Mouse (Mus musculus): Measurements from ENCODE around the gene Agpat4.

The Agpat4 gene

DNA sequence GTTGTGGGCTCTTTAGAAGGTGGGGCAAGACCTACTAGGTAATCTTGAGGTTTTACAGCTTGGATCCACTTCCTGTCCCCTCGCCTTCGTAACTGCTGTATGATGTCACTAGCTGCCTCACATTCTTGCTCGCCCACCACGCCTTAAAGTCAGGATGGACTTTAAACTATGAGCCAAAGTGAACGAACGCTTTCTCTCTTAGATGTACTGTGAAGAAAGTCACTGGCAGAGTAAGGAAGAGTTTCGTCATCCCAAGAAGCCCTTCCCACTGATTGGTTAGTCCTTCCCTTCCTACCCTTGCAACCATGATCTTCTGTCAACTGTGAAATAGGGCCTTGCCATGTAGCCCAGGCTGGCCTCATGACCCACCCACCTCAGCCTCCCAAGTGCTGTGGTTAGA, 112.6 kb downstream of the Agpat4 start:
- no peak for DNase-seq

DNA sequence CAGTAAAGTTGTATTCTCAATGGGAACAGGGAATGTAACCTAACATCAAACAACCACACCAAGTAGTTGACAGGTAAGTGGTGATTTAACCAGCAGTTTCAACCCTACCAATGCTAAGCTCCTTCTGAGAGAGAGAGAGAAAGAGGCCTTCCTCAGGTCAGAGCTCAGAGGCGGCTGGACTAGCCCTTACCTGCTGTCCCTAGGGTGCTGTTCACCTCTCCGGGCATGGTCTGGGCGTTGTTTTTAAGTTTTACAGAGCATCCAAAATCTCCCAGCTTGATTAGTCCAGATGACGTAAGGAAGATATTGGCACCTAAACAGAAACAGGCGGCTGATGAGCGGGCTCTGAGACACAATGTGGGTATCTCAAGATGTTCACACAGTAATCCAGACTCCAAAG, 114.2 kb downstream of the Agpat4 start:
- DNase-seq: no peak

DNA sequence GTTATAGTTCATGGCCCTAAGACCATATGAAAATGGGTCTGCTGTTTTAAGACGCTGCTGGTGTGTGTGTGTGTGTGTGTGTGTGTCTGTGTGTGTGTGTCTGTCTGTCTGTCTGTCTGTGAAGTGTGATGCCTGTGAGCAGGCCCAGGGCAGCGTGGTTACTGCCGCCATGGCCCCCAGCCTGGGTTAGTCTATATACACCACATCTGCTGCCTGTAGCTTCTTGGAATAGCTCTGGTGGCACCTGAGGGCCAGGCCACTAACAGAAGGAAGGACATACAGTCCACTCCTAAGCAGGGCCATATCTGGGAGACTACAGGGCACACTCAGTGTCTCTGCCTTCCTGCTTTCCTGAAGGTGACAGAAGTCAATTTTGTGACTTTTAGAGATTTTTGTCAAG, 122.2 kb downstream of the Agpat4 start:
- no peak for DNase-seq

DNA sequence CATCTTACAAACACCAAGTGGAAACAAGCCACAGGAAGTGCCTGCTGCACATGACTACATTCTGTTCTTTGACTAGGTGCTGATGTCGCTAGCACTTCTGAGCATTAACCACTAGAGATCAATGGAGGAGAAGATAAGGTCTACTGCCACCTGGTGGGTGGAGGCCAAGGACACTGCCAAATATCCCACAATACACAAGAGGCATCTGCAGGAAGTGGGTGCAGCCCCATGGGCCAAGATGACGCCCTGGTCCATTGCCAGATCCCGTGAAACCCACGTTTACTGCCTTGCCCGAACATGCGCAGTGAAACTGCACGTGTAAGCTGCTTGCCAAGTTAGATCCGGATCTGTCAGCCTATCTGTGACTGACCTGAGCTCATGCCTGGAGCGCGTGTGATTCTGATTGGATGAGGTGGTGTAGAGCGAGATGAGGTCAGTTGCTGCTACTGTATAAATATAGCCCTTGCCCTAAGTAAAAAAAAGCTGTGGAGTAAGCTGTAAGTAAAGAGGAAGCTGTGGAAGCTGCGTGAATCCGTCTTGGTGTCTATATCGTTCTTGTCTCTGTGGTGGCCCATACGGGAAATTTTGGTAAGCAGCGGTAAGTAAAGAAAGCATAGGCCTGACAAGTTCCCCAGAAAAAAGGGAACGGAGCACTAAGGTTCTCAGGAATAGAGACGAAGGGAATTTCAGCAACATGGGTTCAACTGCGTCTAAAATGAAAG, 131.4 kb downstream of the Agpat4 start:
- DNase-seq: peak in 1 of 2 experiments; percentile 38

DNA sequence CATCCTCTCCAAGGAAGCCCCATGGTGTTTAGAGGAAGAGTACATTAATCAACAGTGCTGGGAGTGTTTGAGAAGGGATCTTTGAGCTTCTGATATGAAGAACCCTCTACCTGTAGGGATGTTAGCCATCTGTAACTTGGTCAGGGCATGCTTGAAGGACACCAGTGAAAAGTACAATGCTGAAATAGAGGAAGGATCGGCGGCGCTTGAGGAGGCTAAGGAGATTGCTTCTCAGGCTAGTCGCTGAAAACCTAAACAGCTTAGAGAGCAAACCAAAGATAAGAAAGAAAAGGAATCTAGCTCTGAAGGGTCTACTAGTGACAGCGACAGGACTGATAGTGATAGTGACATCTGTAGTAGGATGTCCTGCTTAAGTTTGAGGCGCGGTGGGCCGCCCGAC, 132.1 kb downstream of the Agpat4 start:
- no peak for DNase-seq

DNA sequence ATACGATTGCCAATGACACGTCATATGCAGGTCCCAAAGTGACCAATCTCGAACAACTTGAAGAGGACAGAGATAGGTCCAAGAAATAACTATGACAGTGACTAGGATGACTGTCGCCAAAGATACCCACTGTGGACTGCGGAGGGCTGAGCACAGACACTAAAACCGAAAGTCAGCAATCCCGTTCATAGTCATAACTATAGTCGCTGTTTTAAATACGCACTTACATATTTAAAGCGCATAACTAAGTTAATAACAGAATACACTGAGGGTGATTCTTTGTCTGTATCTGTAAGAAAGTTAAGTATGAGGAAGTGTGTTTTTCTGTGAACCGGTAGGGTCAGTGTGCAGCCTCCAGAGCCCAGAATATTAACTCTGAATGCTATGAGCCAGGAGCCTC, 137.6 kb downstream of the Agpat4 start:
- no peak for DNase-seq

DNA sequence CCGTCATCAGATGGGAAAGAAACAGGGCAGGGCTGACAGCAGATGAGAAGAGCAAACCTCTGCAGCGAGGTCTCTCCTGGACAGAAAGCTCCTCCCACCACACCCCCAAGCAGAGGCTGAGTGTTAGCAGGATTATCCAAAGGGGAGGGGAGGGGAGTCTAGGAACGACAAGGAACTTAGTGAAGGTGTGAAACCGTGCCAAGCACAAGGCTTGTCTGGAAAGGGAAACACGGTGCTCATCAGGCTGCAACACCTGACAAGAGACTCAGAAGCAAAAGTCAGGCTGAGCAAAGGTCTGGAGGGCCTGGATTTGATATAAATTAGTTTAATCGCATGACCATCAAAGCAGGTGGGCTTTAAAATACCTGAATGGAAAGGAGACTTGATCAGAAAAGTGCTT, 140.0 kb downstream of the Agpat4 start:
- DNase-seq: no peak

DNA sequence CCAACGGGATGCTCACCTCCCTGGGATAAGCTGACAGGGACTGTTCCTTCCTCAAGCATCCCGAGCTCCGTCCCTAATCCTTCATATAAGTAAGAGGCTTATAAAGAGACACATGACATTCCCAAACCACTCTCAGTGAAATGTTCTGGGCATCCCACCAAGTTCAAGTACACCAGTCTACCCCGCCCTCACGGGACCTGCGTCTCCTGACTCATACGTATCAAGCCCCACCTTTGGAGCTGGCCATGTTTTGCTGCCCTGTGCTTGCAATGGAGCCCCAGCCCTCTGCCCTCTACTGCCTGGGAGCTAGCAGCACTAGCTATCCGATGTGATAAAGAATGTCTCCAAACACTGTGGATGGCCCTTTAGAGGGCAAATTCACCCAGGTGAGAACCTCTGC, 141.5 kb downstream of the Agpat4 start:
- DNase-seq: no peak

DNA sequence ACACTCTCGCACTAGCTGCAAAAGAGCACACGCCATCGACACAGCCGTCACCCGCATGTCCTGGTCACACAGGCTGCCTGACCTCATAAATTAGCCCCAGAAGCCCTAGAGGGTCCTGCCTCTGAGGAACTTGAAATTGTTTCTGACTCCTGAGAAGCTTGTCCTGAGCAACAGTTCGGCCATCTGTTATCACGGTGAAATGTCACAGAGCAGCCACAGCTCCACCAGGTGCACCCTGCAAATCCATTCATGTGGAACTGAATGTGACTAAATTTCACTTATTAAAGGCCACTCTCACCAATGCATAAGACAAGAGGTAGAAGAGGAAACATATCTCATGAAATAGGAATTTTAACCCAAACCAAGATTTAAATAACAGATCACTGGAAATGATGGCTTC, 142.9 kb downstream of the Agpat4 start:
- DNase-seq: no peak

DNA sequence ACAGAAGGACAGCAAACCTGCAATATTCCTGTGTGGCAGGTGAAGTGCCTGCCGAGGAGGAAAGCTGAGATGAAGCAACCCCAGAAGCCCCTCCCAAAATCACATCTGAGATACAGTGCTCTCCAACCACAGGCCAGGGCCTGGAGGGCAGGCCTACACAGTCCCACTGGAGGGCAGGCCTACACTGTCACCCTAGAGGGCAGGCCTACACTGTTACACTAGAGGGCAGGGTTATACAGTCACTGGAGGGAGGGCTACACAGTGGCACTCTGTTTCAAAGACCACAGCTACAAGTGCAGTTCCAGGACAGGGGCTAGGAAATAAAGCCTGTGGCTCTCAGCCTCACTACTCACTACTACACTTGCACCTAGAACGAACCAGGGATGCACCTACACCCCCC, 143.4 kb downstream of the Agpat4 start:
- DNase-seq: no peak

DNA sequence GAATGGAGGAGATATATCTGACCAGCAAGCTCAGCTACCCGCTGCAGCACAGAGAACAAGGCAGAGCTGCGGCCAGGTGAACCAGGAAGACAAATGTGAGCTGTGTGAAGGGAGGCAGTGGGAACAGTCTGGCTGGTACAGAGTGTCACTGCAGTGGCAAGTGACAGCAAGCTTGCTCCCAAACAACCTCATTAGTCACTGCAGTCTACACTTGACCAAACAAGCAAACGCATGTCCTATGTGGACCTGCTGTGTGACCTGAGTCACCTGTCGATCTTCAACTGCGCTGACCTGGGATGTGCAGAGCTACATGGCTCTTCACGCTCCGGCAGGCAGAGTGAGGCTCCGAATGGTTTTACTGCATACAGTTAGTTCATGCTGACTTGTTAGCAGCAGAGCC, 144.3 kb downstream of the Agpat4 start:
- DNase-seq: no peak

DNA sequence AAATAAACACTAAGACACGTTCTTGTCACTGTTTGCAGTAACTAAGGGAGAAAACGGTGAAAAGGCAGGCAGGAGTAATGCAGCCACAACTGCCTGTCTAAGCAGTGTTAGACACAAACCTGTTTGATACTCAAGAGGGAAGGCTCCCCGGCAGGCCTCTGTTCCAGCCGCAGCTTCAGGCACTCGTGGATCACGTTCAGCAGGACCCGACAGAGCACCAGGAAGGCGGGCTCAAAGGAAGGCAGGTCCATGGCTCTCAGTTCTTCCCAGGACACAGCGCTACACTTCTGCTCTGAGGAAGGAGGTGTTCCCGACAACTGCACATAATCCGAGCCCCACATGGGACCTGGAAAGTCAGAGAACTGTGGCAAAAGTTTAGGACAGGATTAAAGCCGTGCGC, 145.3 kb downstream of the Agpat4 start:
- no peak for DNase-seq

DNA sequence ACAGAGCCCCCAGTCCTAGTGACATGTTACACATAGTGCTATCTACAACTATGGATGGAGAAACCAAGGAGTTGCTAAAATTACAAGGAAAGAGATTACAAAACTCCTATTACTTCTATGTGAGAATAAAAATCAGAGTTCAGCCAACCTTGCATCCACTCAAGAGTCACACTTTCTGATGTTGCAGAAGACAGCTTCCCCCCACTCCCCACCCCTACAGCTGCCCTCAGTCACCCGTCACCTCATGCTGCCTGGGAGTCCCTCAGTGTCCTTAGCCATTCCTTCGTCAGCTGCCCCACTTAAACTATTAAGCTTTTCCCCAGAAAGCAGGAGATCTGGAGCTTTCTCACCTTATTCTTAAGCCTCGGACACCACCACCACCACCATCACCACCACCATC, 145.8 kb downstream of the Agpat4 start:
- no peak for DNase-seq

DNA sequence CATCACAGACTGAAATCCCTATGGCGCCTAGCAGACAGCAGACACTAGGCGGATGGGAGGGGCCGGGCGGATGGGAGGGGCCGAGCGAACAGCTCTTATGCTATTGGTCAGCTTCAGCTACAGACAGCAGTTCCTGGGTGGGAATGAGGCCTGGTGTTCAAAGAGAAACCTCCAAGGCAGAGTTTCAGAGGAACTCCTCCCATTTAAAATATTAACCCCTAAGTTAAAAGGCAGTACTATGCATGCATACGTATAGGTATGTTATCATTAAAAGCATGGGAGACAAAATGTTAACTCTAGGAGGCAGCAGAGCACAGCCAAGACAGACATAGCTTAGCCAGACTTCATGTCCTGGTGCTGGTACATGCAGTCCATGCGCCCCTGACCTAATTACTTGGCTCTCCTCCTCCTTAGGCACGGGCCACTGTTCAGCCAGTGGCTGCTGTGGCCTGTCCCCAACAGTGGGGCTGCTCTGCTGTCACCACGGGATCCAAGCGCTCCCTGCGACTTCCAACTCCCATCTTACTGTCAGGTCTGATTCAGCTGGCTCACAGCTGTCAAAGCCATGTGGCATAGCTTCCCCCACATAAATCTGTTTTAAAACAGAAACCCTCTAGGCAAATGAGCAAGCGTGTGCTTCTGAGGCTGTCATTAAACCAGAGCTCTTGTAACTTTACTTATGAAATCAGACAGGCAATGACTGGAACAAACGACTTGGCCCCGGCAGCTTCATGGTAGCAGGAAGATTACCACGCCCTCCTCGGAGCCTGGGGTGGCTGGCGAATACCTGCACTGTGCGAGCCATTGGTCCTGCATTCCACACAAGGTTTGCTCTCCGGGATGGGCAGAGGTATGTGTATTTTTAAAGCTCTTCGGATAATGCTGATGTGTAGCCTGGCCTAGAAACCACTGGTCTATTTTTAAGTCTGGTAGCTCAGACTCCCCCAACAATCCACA, 147.7 kb downstream of the Agpat4 start:
- DNase-seq: peak; percentile 51 to 55

DNA sequence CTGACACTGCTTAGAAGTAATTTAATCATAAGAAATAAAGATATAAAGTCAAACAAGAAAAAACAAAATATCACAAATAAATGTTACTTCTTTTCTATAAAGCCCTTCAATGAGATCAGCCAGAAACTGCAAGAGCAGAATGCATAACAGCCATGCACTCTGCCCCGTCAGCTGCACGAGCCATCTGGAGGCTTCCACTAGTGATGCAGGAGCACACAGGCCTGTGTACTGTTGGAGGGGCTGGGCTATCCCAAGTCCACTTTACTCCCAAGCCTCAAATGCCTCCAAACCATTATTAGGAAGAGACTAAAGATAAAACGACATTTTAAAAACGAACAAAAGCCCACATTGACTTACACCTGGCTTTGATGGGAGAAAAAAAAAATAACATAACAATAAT, 149.6 kb downstream of the Agpat4 start:
- no peak for DNase-seq

DNA sequence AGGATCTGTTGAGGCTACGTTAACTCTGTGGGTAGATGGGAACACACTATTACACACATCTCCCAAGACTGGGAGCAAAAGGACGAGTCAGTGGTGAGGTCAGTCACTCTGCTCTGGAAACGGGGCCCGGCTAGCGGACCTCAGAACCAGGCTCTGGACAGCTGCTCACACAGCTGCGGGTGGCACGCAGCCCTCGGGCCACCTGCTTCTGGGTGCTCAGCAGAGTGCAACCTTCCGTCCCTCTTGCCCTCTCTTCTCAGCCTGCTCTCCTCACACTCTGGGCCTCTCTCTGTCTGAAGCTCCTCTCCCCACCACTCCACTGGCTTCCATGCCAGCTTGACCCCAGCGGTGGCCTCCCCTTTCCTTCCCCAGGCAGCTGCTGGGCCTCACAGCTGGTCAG, 150.0 kb downstream of the Agpat4 start:
- no peak for DNase-seq

All from cerebellum, postnatal 14 days (tissue).